Mouse (Mus musculus): ENCODE results near the gene E2f4. TPM values are rescaled to one million over a fixed set of nuclear protein-coding genes. Genes with fewer than 3 reads are reported as not detected.

Gene E2f4
- polyA plus RNA-seq, 3 experiments from 2014 or later = 54.2 to 61.3 (median 55.9) TPM

DNA sequence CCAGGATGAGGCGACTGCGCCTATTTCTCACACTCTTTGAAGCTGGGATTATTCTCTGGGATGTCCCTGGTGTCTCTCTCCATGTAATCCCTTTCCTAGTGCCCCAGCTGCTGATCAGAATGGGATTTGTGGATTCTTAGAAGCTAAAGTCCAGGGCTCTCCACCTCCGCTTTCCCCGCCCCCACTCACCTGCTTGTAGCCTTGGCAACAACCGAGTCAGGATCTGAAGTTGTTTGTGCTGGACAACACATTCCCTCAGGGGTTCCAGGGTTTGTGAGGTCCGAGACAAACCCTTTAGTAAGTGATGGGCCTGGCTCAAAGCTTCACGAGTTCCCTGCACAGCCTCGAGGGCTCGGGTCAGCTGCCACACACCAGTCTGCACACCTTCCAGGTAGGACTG is 2.7 kb upstream of the E2f4 start:
- ATAC-seq = no peak

DNA sequence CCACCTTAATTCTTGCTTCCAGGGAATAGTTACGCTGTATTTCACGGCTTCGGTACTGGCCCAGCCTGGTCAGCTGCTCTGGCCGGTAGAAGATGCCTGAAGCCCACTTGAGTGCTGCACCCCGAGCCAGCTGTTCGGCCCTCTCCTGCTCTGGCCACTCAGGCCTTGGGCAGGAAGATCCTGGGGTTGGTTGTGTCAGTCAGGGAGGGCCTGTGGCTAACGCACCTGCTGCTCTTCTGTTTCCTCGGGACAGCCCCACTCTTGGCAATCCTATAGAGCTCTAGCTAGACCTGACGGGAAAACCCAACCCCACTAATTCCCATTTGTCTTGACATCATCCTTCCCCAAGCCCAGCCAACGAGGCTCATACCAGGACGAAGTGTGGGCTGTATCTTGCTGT is 2.2 kb upstream of the E2f4 start:
- ATAC-seq = no peak

DNA sequence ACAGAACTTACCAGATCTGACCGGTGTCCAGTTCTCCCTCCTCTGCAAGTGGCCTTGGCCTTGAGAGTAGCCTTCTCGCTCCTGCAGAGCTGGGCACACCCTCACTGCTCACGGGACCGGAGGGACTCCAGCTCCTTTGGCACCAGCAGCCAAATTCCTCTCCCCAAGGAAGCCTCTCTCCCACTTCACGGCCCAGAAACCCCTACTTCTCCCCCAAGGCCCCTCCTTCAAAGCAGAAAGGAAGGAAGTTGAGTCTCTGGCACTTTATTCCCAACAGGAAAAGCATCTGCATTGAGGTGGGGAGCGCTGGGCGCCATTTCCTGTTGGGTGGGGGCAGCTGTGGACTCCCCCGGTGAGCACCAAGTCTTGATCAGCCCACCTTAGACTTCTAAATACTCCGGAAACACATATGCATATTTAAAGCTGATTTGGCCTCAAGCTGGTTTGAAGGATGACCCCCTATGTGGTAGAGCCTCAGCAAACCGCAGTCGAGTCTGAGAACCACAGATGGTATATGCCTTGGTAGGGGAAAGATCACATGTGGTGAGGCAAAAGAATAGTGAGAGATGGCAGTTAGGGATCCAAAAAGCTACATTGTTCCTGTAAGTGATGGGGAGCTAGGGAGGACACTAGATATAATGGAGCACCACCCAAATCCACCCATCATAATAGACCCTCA is 1.4 kb upstream of the E2f4 start, which contains the start of gene Exoc3l:
Gene Exoc3l (minus strand): TSS at position 207 of the 679 bp plus-strand sequence.
- no peak for ATAC-seq

DNA sequence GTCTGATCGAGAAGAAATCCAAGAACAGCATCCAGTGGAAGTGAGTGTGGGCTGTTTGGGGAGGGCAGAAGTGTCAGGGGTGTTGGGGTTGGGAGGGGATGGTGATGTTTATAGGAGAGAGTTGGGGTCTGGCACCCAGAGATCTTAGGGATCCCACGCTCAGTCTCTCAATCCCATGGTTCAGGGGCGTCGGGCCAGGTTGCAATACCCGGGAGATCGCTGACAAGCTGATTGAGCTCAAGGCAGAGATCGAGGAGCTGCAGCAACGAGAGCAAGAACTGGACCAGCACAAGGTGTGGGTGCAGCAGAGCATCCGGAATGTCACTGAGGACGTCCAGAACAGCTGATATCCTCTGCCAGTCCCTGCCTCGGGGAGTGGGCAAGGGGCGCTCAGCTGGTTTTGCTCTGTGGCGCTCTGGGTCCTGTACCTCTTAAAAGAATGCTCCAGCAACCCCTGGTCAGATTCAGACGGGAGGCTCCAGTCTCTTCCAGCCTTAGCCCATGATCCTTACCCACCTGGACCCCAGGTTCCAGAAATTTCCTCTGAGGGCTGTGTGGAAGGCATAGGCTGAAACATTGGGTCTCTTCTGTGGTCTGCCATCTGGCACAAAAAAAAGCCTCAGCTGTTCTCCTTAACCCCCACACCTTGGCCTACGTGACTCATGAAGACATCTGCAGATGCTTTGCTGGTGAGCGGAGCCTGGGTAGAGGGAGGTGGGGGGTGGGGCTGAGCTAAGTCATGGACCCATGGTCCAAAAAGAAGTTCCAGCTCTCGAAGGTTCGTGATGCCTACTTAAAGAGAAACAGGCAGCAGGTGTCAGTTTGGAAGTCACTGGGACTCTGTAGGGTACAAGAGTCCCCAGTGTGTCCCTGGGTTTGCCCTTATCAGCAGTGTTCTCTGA is 1.1 kb downstream of the E2f4 start:
- ATAC-seq = no peak

DNA sequence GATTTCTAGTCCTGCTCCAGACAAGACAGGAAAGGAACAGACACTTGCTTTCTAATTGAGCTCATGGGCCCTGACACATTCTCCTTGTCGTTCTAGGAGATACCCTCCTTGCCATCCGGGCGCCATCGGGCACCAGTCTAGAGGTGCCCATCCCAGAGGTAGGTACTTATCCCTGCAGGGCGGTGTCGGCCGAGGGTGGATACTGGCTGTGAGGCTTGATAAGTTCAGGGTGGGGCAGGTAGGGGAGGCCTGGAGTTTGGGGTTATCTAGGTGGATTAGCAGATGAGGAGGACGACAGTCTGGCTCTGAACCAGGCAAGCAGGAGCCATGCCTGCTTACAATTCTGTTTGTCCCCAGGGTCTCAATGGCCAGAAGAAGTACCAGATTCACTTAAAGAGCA is 2.5 kb downstream of the E2f4 start:
- no peak for ATAC-seq

DNA sequence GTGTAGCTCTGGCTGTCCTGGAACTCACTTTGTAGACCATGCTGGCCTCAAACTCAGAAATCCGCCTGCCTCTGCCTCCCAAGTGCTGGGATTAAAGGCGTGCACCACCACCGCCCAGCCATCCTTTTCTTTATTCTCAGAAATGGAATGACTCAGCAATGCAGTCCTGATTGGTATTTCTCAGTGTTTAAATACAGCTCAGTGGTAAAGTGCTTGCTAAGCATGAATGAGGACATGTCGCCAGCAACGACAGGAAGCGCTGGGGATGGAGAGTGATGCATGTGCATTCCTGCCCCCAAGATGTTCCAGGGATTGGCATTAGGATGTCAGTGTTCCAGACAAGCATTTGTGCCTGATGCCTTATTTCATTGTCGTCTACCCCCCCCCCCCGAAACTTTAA is 5.9 kb downstream of the E2f4 start:
- peak; percentile 12 for ATAC-seq

DNA sequence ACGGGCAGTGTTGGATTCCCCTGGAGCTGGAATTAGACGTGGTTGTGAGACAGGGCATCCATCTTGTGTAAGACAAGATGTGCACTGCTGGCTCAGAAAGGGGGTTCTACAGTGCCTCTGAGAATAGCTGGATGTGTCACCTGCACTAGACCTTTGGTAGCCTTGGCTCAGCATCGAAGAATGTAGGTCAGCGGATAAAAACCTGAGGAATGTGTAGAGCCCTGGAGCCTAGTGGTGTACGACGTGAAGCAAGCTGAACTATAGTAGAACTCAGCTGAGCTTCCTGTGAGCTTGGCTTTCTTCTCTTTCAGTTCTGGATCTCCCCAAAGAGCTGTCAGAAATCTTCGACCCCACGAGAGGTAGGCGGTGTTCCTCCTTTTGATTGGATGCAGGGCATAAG is 6.4 kb downstream of the E2f4 start:
- no peak for ATAC-seq

DNA sequence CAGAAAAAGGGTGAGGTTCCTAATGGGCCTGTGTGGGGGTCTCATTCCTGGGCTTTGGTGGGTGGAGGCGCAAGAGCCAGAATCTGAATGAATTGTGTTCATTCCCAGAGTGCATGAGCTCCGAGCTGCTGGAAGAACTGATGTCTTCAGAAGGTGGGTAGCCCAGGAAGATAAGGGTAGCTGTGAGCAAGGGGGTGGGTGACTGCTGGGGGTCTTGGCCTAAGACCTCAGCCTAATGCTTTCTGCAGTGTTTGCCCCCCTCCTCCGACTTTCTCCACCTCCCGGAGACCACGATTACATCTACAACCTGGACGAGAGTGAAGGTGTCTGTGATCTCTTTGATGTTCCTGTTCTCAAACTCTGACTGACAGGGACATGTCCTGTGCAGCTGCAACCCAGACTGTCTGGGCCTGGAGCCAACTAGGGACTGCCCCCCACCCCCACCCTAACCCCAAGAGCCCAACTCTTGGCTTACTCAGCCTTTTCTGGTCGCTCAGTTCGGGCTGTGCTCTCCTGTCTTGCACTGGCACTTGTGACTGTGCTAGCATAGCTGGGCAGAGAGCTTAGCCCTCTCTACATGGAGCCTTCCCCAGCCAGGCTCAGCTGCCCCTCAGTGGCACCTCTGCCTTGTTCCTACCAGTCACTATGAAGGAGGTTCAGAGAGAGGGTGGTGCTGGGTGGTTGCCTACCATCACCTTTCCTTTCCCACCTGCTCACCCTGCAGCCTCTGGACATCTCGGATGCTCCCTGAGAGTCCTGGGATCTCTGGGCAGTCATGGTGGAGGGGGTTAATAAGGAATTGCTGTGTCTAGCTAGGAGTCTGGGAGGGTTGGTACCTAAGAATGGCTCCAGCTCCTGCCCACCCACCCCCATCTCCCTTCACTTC is 7.1 kb downstream of the E2f4 start:
- ATAC-seq = peak; percentile 77

DNA sequence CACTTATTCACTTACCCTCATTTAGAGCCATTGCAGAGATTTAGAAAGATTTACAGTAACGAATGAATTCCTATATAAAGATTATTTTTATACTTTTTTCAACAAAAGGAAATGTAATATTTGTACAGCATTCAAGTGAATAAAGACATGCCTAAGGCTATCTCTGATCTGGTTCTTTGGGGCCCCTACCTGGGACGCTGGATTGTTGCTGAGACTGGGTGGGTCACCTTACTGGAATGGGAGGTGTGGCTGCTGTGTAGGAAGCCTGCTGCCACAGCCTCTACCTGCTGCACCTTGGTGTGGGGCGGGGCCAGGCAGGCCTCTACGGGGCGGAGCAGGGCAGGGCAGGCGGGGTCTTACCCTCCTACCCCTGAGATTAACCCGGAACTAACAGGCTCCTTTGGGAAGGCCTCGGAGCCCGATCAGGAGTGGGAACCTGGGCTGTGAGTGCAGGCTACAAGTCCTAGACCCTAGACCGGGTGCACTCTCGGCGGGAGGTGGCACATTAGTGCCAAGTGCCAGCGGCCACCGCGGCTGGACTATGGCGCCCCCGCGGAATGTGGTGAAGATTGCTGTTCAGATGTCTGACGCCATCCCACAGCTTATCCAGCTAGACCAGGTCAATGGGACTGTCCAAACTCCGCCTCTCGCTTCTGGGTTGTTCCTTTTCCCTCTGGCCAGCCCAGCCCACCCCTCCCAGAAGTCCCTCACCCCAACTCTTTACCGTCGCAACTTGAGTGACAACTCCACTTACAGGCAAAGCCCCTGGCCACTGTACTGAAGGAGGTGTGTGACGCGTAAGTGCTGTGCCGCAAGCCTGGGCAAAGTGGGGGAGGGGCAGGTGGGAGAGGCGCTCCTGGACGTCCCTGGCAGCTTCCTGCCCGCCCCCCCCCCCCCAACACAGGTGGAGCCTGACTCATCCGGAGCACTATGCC is 8.0 kb downstream of the E2f4 start, which contains the start of gene Elmo3:
Gene Elmo3 (plus strand): TSS at position 391 of the 935 bp plus-strand sequence.
- peak; percentile 28 for ATAC-seq

DNA sequence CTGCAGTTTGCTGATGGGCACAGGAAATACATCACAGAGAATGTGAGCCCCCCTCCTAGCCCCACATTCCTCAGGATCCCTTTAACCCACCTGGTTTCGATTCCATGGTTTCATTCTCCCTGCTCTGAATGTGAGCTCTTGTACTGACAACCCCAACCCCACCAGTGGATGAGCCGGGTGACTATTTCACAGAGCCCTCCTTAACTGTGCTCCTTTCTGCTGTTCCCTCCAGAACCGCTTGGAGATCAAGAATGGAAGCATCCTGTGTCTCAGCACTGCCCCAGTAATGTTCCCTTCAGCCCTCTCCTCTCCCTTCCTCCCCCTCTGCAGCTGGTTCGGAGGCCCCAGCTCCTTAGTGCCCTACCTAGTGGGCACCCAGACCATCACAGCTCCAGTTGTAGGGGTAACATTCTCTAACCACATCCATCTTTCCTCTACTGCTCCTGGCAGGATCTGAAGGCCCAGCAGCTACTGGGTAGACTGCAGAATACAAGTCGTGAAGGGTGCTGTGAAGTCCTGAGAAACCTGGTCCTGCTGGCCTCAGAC is 8.8 kb downstream of the E2f4 start:
- peak; percentile 13 for ATAC-seq

DNA sequence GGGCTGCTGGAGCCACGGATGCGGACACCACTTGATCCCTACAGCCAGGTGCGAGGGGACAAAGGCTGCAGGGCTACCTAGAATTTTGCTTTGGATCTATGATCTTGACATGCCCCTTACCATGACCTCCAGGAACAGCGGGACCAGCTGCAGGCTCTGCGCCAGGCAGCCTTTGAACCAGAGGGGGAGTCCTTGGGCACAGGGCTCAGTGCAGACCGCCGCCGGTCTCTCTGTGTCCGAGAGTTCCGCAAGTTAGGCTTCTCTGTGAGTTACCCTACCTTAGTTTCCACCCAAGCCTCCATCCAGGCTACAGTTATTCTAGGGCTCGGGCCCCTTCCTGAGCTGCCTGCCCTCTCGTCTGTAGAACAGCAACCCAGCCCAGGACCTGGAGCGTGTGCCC is 10.2 kb downstream of the E2f4 start:
- no peak for ATAC-seq

DNA sequence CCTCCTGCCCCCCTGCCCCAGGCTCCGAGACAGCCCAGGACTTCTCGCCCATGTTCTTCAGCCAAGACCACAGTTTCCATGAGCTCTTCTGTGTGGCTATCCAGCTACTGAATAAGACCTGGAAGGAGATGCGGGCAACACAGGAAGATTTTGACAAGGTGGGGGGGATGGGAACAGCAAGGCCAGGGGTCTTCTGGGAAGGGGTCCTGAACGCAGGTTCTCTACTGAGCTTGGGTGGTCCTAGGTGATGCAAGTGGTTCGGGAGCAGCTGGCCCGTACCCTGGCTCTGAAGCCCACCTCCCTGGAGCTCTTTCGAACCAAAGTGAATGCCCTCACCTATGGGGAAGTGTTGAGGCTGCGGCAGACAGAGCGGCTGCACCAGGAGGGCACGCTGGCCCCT is 11.0 kb downstream of the E2f4 start:
- ATAC-seq = no peak

DNA sequence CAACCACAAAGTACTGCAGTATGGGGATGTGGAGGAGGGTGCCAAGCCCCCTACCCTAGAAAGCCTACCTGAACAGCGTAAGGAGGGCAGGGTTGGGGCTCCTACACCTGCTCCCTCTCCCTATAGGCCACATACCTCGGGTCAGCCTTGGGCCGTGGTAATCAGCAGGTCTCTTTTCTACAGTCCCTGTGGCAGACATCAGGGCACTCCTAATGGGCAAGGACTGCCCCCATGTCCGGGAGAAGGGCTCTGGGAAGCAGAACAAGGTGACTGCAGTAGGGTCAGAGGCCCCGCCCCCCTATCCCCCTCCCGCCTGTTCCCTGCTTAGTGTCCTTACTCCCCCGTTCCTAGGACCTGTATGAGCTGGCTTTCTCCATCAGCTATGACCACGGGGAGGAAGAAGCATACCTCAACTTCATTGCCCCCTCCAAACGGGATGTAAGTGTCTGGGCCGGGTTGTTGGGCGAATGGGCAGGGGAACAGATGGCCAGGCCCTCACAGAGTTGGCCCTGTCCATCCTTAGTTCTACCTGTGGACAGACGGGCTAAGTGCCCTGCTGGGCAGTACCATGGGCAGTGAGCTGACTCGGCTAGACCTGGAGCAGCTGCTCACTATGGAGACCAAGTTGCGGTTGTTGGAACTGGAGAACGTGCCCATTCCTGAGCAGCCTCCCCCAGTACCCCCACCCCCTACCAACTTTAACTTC is 11.8 kb downstream of the E2f4 start:
- ATAC-seq = no peak

DNA sequence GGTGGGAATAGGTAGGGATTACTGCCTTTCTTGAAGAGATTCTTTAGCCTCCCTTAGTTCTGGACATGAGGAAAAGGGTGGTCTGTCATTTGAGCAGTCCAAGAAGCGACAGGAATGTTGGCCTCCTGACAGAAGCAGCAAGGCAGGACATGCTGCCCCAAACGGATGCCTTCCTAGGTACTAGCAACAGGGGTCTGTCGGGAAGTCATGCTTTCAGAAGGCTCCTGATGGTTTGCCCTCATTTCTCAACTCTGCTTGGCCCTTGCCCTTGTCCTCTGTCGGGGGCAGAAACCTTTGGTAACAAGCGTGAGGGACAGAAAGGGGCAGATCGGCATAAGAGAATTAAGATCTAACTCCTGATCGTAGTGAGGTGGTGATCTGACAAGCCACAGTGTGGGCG is 12.7 kb downstream of the E2f4 start:
- ATAC-seq = no peak

DNA sequence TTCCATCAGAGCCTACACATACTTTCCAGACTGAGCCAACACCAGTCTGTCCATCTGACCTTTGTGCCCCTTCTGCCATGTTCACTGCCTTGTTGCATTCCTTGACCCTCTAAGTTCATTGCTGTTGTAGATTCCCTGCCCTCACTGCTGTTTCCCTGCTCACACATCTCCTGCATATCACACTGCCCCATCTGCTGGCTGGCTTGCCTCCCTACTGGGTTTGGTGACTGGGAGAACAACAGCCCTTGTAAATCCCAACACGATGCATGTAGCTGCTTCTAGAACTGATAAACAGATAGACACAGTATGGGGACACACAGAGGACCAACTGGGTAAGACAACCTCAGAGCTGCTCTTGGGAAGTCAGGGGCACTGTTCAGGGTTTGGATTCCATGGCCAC is 14.3 kb downstream of the E2f4 start:
- no peak for ATAC-seq

DNA sequence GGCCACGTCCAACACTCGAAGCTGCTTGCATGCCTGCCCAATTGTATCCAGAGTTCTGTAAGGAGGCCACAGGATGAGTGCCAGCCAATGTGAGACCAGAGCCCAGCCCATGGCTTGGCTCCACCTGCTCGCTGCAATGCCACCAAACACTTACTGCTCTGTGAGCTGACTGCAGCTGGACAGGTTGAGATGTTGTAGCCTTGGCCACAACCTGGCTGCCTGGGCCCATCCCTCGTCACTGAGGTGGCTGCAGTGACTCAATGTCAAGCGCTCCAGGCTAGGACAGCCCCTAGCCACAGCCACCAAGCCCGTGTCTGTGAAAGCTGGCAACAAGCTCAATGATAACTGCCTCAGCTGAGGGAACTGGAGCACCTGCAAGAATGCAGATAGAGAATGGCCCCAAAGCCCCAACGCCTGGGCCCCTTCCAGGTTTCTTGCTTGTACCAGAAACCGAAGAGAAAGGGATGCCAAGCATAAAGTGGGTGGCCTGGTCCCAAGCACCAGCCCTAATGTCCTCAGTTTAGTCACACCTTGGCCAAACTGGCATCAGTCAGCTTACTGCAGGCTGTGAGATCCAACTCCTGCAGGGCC is 15.5 kb downstream of the E2f4 start:
- ATAC-seq = no peak

DNA sequence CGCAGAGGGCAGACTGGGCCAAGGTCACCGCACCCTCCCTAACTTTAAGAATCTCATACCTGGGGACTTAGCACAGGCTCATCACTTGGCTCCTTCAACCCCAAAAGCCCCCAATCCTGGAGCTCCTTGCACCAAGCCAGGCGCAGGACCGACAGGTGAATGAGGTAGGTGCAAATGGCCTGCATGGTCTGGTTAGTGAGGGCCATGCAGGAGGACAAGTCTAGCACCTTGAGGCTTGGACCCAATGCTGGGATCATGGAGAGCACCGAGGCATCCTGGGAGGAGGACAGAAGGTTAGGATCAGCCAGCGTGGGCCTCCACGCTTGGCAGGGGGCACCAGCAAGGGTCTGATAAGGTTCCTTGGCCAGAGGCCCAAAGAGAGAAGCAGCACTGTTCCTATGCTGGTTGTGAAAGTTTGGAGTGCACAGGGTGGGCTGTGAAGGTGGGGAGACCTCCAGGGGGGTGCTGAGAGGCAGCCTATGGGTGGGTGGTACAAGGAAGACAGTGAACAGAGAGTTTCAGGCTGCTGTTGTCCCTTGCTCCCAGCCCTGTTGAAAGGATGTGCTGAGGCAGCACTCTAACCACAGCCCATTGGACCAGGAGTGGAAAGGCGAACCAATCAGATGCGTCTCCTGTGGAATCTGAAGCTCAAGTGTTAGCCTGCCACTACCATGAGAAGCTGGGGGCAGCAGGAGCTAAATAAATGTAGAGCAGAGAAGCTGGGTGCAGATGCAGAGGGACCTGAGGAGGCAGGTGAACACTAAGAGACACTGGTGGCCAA is 16.3 kb downstream of the E2f4 start:
- ATAC-seq = no peak

DNA sequence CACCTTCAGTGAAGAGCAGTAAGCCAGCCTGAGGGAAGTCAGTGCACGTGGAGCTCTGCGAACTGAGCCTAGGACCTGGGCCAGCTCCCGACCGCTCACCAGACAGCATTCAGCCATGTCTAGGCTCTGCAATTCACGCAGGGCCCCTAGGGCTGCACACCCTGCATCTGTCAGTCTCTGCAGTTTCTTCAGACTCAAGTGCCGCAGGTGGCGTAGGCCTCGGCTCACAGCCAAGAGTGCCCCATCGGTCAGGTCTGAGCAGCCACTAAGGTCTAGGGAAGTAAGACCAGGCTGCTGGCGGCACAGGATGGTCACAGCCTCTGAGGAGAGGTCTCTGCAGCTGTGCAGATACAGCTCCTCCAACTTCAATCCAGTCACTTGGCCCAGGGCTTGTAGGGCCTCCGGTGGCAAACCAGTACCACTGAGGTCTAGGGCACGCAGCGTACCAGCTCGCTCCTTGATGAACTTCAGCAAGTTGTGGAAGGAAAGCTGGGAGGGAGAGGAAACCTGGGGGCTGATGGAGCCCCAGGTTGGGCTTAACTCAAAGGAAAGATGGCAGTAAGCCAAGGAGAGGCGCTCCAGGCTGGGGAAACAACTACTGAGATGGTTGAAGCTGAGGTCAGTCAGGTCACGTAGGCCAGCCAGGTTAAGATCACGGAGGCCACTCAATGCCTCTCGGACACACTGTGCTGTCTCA is 17.8 kb downstream of the E2f4 start:
- ATAC-seq = no peak

DNA sequence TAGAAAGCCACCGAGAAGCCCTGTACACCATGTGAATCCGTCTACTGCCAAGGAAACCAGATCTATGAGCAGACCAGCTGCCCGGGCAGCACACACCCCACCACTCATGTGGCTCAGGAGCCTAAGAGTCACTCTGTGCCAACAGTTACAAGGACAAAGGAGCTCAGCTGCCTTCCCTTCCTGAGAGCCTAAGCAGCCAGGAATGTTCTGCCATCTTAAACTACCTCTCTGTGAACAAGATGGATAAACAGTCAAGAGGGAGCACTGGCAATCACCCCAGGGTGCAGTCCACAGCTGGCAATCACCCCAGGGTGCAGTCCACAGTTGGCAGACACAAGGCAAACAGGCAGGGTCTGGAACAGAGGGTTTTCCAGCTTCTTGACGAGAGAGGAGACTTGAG is 20.5 kb downstream of the E2f4 start:
- ATAC-seq = no peak

Measured in inflammation-experienced regulatory T-cells, adult 6 months (primary cell).